Mouse (Mus musculus) spleen, adult 2 months (tissue): ENCODE data around the gene Stub1. TPM values are rescaled to one million over a fixed set of nuclear protein-coding genes. Genes with fewer than 3 reads are reported as not detected.

Experiments used
- DNase-seq, 2 experiments: peaks; one replicate each; pipeline versions ENCODE4 v3.0.0 to v3.0.0-alpha.2; 2012 to 2021; ENCODE audit warnings: low spot score in 2 of 2, low read depth in 1 of 2
- H3K27ac ChIP-seq: fragments of 200-500 bp; 2 replicates; pipeline ENCODE4 v1.5.1; 2012; ENCODE audit warnings: low read length, inconsistent platforms; ENCODE audit not compliant: insufficient read depth
- H3K27me3 ChIP-seq: fragments of 200-500 bp; 2 replicates; pipeline ENCODE4 v1.6.1; 2012; ENCODE audit warnings: mild to moderate bottlenecking, moderate library complexity, low read length, inconsistent platforms; ENCODE audit not compliant: control insufficient read depth, insufficient read depth
- H3K36me3 ChIP-seq: fragments of 200-500 bp; 2 replicates; pipeline ENCODE4 v1.6.1; 2012; ENCODE audit warnings: mild to moderate bottlenecking, low read length, inconsistent platforms; ENCODE audit not compliant: control insufficient read depth, insufficient read depth
- H3K4me1 ChIP-seq: fragments of 200-500 bp; 2 replicates; pipeline ENCODE4 v1.6.1; 2011; ENCODE audit warnings: inconsistent platforms; ENCODE audit not compliant: control insufficient read depth, insufficient read depth, insufficient read length
- H3K4me3 ChIP-seq: fragments of 200-500 bp; 2 replicates; pipeline ENCODE4 v1.5.1; 2011; ENCODE audit warnings: mild to moderate bottlenecking, inconsistent platforms; ENCODE audit not compliant: insufficient read depth, insufficient read length; ENCODE audit errors: extremely low read depth
- CTCF ChIP-seq: fragments of 200-500 bp; IDR thresholded peaks from 2 replicates; pipeline ENCODE4 v1.5.1; 2011; ENCODE audit warnings: mild to moderate bottlenecking, inconsistent platforms; ENCODE audit not compliant: insufficient read depth, insufficient read length, insufficient replicate concordance; ENCODE audit errors: extremely low read depth
- POLR2A ChIP-seq: fragments of 200-500 bp; IDR thresholded peaks from 2 replicates; pipeline ENCODE4 v1.6.1; 2011; ENCODE audit warnings: low read depth, low read length, inconsistent platforms
- WGBS: fragments of 180-500 bp; shearing (Covaris S2); methylation state at CpG from one replicate; pipeline ENCODE4 v1.1.7; 2018; 5-methylcytosine and 5-hydroxymethylcytosine counted together
- polyA plus RNA-seq: library from polyadenylated mRNA; depleted of rRNA; stranded (reverse); fragments of >200 nt; gene quantifications from 2 replicates; pipeline ENCODE4 v1.2.3, GENCODE M21; 2012

Gene Stub1
- polyA plus RNA-seq, 1 experiment = 85.4 TPM

- Histone ChIP-seq H3K4me3 (no peak overlapping the region), H3K27me3 (no peaks in the 10 kb centered on the region), H3K4me1 (peaks cover 15% of the 10 kb centered on the region), H3K27ac (no peak overlapping the region), H3K36me3 (peaks cover 30% of the 10 kb centered on the region)
- no peak for DNase-seq
- no peak for TF ChIP-seq CTCF
- TF ChIP-seq POLR2A = no peak
- WGBS = 90% methylated on average over 3 of the region's 3 CpGs
Measured at GRCm38 (mm10) chr17:25842509-25842908, 9.3 kb upstream of the Stub1 start.

DNA sequence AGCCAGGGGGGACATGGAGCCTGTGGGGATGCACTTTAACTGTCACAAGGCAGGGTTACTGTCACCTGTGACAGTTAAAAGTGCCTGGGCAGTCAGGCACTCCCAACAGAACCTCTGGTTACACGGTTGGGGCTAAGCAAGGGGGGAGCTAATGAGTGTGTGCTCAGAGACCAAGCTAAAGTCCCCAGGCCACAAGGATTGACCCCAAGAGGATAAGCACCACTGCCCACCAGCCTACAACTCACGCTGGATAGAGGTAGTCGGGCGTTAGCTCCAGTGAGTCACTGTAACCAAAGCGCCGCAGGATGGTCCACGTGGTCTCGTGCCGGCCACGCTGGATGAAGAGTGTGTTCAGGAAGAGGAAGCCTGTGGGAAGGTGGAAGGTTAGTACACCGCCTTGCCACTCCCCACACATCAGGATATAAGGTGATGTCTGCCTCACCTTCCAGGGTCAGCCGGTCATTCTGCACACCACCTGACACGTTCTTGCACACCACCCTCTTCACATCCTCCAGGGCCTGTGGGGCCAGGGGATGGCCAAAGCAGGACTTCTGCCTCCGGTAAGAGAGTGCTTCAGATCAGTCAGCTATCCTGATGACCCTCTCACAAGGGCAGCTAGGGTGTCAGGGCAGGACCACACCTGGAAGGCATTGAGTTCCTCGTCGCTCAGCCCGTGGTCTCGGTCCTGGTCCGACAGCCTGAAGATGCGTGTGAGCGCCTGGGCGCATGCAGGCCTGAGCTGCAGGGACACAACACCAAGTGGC lies 8.1 kb upstream of the Stub1 start, which contains the start of gene Gm20683:
TSS of gene Gm20683 (minus strand) at position 647 of the 764 bp plus-strand sequence.
- TF ChIP-seq CTCF (no peak), POLR2A (no peak)
- WGBS = 97% methylated on average over 22 of the region's 22 CpGs
- Histone ChIP-seq H3K27ac (no peak within 1 kb of the TSS), H3K27me3 (no peaks in the 10 kb centered on the region), H3K4me1 (peaks cover 19% of the 10 kb centered on the region), H3K36me3 (peaks cover 30% of the 10 kb centered on the region), H3K4me3 (no peak within 1 kb of the TSS)
- no peak for DNase-seq

GRCm38 (mm10) chr17:25840519-25840918 lies 7.3 kb upstream of the Stub1 start:
- Histone ChIP-seq H3K4me1 (peaks cover 19% of the 10 kb centered on the region), H3K27me3 (no peaks in the 10 kb centered on the region), H3K36me3 (peaks cover 30% of the 10 kb centered on the region), H3K4me3 (no peak overlapping the region), H3K27ac (no peak overlapping the region)
- no peak for DNase-seq
- TF ChIP-seq CTCF = no peak
- no peak for TF ChIP-seq POLR2A
- WGBS = 95% methylated on average over 6 of the region's 6 CpGs

DNA sequence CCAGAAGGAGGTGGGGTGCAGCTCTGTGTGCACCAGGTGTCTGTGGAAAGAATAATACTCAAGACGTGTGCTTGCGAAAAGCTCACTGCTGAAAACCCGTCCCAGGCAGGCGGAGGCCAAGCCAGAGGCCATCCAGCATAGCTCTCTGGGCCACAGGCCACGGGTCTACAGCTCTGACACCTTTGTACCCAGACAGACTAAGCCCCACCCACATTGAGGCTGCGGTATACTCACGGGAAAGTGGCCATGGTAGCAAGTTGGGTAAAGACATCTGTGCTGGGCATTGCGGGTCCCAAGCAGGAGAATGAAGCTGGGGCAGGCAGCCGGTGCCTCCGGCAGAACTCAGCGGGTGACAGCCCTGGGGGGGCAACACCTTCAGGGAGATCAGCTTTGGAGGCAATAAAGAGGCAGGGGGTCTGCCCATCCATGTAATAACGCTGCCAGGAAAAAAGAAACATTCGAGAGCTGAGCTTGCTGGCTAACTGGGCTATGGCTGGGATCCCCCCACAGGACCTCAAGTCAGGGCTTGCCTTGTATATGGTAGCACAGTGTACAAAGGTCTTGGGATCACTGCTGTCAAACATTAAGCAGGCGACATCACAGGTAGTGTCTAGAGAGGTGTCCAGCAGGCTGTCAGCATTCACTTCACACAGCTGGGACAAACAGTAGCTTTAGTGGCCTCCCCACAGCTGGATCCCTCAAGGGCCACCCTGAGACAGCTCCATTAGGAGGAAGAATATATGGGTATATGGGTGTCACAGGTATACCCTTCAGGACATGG lies 6.4 kb upstream of the Stub1 start:
- no peak overlapping the region for H3K4me3 ChIP-seq
- H3K27ac ChIP-seq = no peak overlapping the region

GRCm38 (mm10) chr17:25838904-25839303 lies 5.7 kb upstream of the Stub1 start:
- 90% methylated on average over 4 of the region's 4 CpGs for WGBS
- H3K4me3 ChIP-seq = no peak overlapping the region
- TF ChIP-seq POLR2A (no peak), CTCF (no peak)
- H3K4me1 ChIP-seq = peaks cover 16% of the 10 kb centered on the region
- no peaks in the 10 kb centered on the region for H3K27me3 ChIP-seq
- H3K36me3 ChIP-seq = peaks cover 30% of the 10 kb centered on the region
- no peak overlapping the region for H3K27ac ChIP-seq
- no peak for DNase-seq

More for the DNA sequence above, 6.4 kb upstream of the Stub1 start:
- TF ChIP-seq POLR2A (no peak), CTCF (no peak)
- Histone ChIP-seq H3K36me3 (peaks cover 30% of the 10 kb centered on the region), H3K4me1 (peaks cover 13% of the 10 kb centered on the region), H3K27me3 (no peaks in the 10 kb centered on the region)
- no peak for DNase-seq
- 93% methylated on average over 14 of the region's 14 CpGs for WGBS

DNA sequence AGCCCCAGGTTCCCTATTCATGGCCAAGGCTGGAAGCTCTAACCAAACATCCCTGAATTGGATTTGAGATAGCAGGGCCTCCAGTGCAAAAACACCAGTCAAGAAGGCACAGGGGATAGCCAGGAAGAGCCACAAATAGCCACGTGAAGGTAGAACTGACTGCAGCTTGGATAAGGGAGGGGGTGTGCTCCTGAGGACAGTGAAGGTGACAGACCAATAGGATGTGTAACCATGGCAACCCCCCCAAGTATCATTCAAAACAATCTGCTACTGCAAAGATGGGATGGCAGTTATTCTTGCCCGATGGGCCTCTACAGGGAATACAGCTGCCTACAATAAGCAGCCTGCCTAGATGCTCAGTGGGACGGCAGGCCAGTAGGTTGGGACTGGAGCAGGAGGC lies 4.3 kb upstream of the Stub1 start:
- peaks cover 30% of the 10 kb centered on the region for H3K36me3 ChIP-seq
- no peak for TF ChIP-seq CTCF
- no peak for TF ChIP-seq POLR2A
- H3K27me3 ChIP-seq = no peaks in the 10 kb centered on the region
- H3K4me1 ChIP-seq = peaks cover 10% of the 10 kb centered on the region
- no peak overlapping the region for H3K4me3 ChIP-seq
- 74% methylated on average over 3 of the region's 3 CpGs for whole genome bisulfite sequencing
- DNase-seq = no peak
- H3K27ac ChIP-seq = no peak overlapping the region

GRCm38 (mm10) chr17:25837076-25837410 lies 3.8 kb upstream of the Stub1 start, which contains the start of gene Rhbdl1:
Gene Rhbdl1, minus strand, starts transcription at chr17:25837295.
- 14% methylated on average over 29 of the region's 29 CpGs for WGBS
- DNase-seq = no peak
- Histone ChIP-seq H3K4me3 (no peak within 1 kb of the TSS; the same call in 1 of the 2 replicates), H3K27me3 (no peaks in the 10 kb centered on the region), H3K4me1 (peaks cover 11% of the 10 kb centered on the region), H3K27ac (no peak within 1 kb of the TSS), H3K36me3 (peaks cover 27% of the 10 kb centered on the region)
- TF ChIP-seq POLR2A (no peak), CTCF (no peak)
